Comparison of ENCODE assay signal across 8 mouse cellular contexts in the genomic region with DNA sequence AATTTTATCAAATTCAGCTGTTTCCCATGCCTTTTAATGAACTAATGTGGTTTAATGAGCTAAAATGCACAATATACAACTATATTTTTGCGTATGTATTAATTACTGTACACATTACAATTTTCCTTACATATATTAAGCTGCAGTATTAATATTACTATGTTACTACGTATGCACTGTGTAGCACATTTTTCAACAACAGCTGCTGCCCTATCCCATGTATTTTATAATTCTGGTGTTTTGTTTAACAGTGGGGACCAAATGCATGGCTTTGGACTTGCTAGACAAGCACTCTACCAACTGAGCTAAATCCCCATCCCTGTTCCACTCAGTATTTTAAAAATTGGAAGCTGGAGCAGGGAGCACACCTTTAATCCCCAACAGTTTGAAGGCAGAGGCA. TPM values are rescaled to one million over a fixed set of nuclear protein-coding genes. Genes with fewer than 3 reads are reported as not detected.
DNase-seq lines count a peak whose midpoint lies in the region; ATAC-seq and TF ChIP-seq lines count a peak whose summit lies in the region.

No protein-coding gene starts in this region.

- H3K9me3 ChIP-seq in lung, embryonic 14.5 days (ENCODE audit: low read depth, low read length): no peaks in the 10 kb centered on the region
- no peaks in the 10 kb centered on the region for H3K9me3 ChIP-seq in forebrain, embryonic 10.5 days
- no peaks in the 10 kb centered on the region for H3K9me3 ChIP-seq in limb, embryonic 11.5 days (ENCODE audit: control insufficient read depth, low read length)
- H3K9me3 ChIP-seq in neural tube, embryonic 15.5 days (replicated peaks): no peaks in the 10 kb centered on the region

- peak; percentile 38; the same call in 1 of the 2 replicates for ATAC-seq in lung, embryonic 14.5 days (ENCODE audit: insufficient read depth)
- ATAC-seq in limb, embryonic 11.5 days (ENCODE audit: insufficient number of reproducible peaks, low FRiP score, low TSS enrichment, low read depth): peak; percentile 35; the same call in 1 of the 2 replicates
- ATAC-seq in neural tube, embryonic 15.5 days (ENCODE audit: low FRiP score): peak; percentile 12

- DNase-seq in lung, embryonic 14.5 days: no peak
- DNase-seq in lung, postnatal 4 days: no peak
- DNase-seq in forebrain, embryonic 10.5 days (ENCODE audit: extremely low spot score, low spot score): no peak
- DNase-seq in limb, embryonic 11.5 days (ENCODE audit: low spot score): no peak
- DNase-seq in gastrocnemius, adult 18-20 months (ENCODE audit: low spot score): no peak
- no peak for DNase-seq in frontal cortex, postnatal 25 days (ENCODE audit: low spot score in 2 of 2)
- no peak for DNase-seq in cerebellum, postnatal 4 days (ENCODE audit: low spot score in 2 of 2)

- H3K9ac ChIP-seq in lung, embryonic 14.5 days: no peak overlapping the region; the same call in 1 of the 2 replicates
- no peak overlapping the region for H3K9ac ChIP-seq in limb, embryonic 11.5 days (ENCODE audit: low read length)
- peak overlapping the region; percentile 71; the same call in 1 of the 2 replicates for H3K9ac ChIP-seq in neural tube, embryonic 15.5 days (replicated peaks)

- H3K4me2 ChIP-seq in lung, embryonic 14.5 days: peak overlapping the region; percentile 70
- peak overlapping the region; percentile 58 for H3K4me2 ChIP-seq in limb, embryonic 11.5 days (ENCODE audit: low read depth, severe bottlenecking)
- peak overlapping the region; percentile 75 for H3K4me2 ChIP-seq in neural tube, embryonic 15.5 days

- no peak for TF ChIP-seq CTCF in lung, embryonic 14.5 days (IDR thresholded peaks at IDR 0.05; ENCODE audit: low read depth)

- peak overlapping the region; percentile 89 for H3K4me3 ChIP-seq in lung, embryonic 14.5 days (ENCODE audit: low read depth, low read length)
- peak overlapping the region; percentile 96 for H3K4me3 ChIP-seq in forebrain, embryonic 10.5 days
- H3K4me3 ChIP-seq in limb, embryonic 11.5 days (ENCODE audit: low read depth, low read length): peak overlapping the region; percentile 89; the same call in 1 of the 2 replicates
- peak overlapping the region; percentile 94 for H3K4me3 ChIP-seq in neural tube, embryonic 15.5 days (replicated peaks)

- no peaks in the 10 kb centered on the region for H3K4me1 ChIP-seq in lung, embryonic 14.5 days (ENCODE audit: insufficient read depth)
- H3K4me1 ChIP-seq in forebrain, embryonic 10.5 days: peaks cover 33% of the 10 kb centered on the region
- 0 out of 2 replicates have a peak, but pooled peaks cover 9% of the 10 kb centered on the region for H3K4me1 ChIP-seq in limb, embryonic 11.5 days (ENCODE audit: control insufficient read depth, insufficient read depth, low read length)
- peaks cover 5% of the 10 kb centered on the region; the same call in 1 of the 2 replicates for H3K4me1 ChIP-seq in neural tube, embryonic 15.5 days

- no peak overlapping the region for H3K27ac ChIP-seq in lung, embryonic 14.5 days (ENCODE audit: low read depth)
- peak overlapping the region; percentile 96 for H3K27ac ChIP-seq in forebrain, embryonic 10.5 days
- no peak overlapping the region for H3K27ac ChIP-seq in limb, embryonic 11.5 days (replicated peaks; ENCODE audit: low read depth, low read length)
- peak overlapping the region; percentile 85 for H3K27ac ChIP-seq in neural tube, embryonic 15.5 days (replicated peaks)

- H3K27me3 ChIP-seq in lung, embryonic 14.5 days (ENCODE audit: insufficient read depth, low read length): no peaks in the 10 kb centered on the region
- H3K27me3 ChIP-seq in forebrain, embryonic 10.5 days (ENCODE audit: poor library complexity, severe bottlenecking): no peaks in the 10 kb centered on the region
- H3K27me3 ChIP-seq in limb, embryonic 11.5 days (ENCODE audit: control insufficient read depth, insufficient read depth, low read length): no peaks in the 10 kb centered on the region
- no peaks in the 10 kb centered on the region for H3K27me3 ChIP-seq in neural tube, embryonic 15.5 days (replicated peaks)

- H3K36me3 ChIP-seq in lung, embryonic 14.5 days (ENCODE audit: insufficient read depth): no peaks in the 10 kb centered on the region
- H3K36me3 ChIP-seq in forebrain, embryonic 10.5 days (replicated peaks): no peaks in the 10 kb centered on the region
- H3K36me3 ChIP-seq in limb, embryonic 11.5 days (ENCODE audit: control insufficient read depth, insufficient read depth, low read length): no peaks in the 10 kb centered on the region
- no peaks in the 10 kb centered on the region for H3K36me3 ChIP-seq in neural tube, embryonic 15.5 days

- 39% methylated on average over 2 of the region's 2 CpGs for WGBS in lung, embryonic 14.5 days
- 36% methylated on average over 2 of the region's 2 CpGs for WGBS in forebrain, embryonic 10.5 days
- WGBS in limb, embryonic 11.5 days: 49% methylated on average over 2 of the region's 2 CpGs
- 42% methylated on average over 2 of the region's 2 CpGs for WGBS in neural tube, embryonic 15.5 days

RNA-seq across cellular contexts. Expression of gene Uri1, which starts 3.6 kb away (rescaled TPM):
- 65.1 and 65.7 TPM in 2 replicates for polyA plus RNA-seq in lung, embryonic 14.5 days (2014; fragmentation: Nextera tagmentation; extraction: Ambion mirVana)
- 44.4 and 49.3 TPM in 2 replicates for polyA plus RNA-seq in forebrain, embryonic 10.5 days (2016; fragmentation: Nextera tagmentation; extraction: Ambion mirVana)
- 40.9 and 47.0 TPM in 2 replicates for polyA plus RNA-seq in limb, embryonic 11.5 days (2014; fragmentation: Nextera tagmentation; extraction: Ambion mirVana)
- 38.7 and 38.8 TPM in 2 replicates for polyA plus RNA-seq in neural tube, embryonic 15.5 days (2015; fragmentation: Nextera tagmentation; extraction: Ambion mirVana)
- total RNA-seq in gastrocnemius, adult 18-20 months (2021): 10 to 100 TPM; 29.4 to 30.3 TPM

Comparison
In these comparisons a context has a peak if more than half of its experiments do, and no peak if none do; other contexts are left out.
1. H3K27ac ChIP-seq: peak in forebrain, embryonic 10.5 days (single experiment) and neural tube, embryonic 15.5 days (single experiment); none in lung, embryonic 14.5 days (single experiment) and limb, embryonic 11.5 days (single experiment).
2. Peak in every context shown above with its lines, with median percentiles within 50 percentile points of each other: ATAC-seq, H3K4me2 ChIP-seq and H3K4me3 ChIP-seq.